Mouse (Mus musculus) embryo, embryonic 11.5 days (tissue): ENCODE results near the gene Timp3.

Experiments used
- DNase-seq: peaks from one replicate; pipeline ENCODE4 v3.0.0-alpha.2; 2012; ENCODE audit warnings: low read depth, low spot score

The Timp3 gene

GRCm38 (mm10) chr10:86297307-86297706 lies 2.9 kb upstream of the Timp3 start:
- DNase-seq: no peak

GRCm38 (mm10) chr10:86298326-86298725 lies 1.8 kb upstream of the Timp3 start:
- no peak for DNase-seq

- DNase-seq: no peak
Observed at GRCm38 (mm10) chr10:86299795-86300194, 377 bp upstream of the Timp3 start.

- DNase-seq: no peak
Observed at GRCm38 (mm10) chr10:86301117-86301490, 932 bp downstream of the Timp3 start.

GRCm38 (mm10) chr10:86301593-86302317 lies 1.6 kb downstream of the Timp3 start:
- no peak for DNase-seq

GRCm38 (mm10) chr10:86302318-86302648 lies 2.1 kb downstream of the Timp3 start:
- DNase-seq: no peak

- DNase-seq: no peak
Observed at GRCm38 (mm10) chr10:86302761-86303494, 2.8 kb downstream of the Timp3 start.

- DNase-seq: no peak
Observed at GRCm38 (mm10) chr10:86303495-86303876, 3.3 kb downstream of the Timp3 start.

GRCm38 (mm10) chr10:86304583-86304982 lies 4.4 kb downstream of the Timp3 start:
- DNase-seq: no peak

- DNase-seq: no peak
Observed at GRCm38 (mm10) chr10:86307235-86307634, 7.1 kb downstream of the Timp3 start.

GRCm38 (mm10) chr10:86310527-86310926 lies 10.4 kb downstream of the Timp3 start:
- DNase-seq: no peak

GRCm38 (mm10) chr10:86312976-86313375 lies 12.8 kb downstream of the Timp3 start:
- no peak for DNase-seq

- no peak for DNase-seq
Observed at GRCm38 (mm10) chr10:86313448-86313847, 13.3 kb downstream of the Timp3 start.

- DNase-seq: no peak
Observed at GRCm38 (mm10) chr10:86315513-86315912, 15.3 kb downstream of the Timp3 start.

- no peak for DNase-seq
Observed at GRCm38 (mm10) chr10:86317633-86318032, 17.5 kb downstream of the Timp3 start.

- DNase-seq: no peak
Observed at GRCm38 (mm10) chr10:86318552-86319140, 18.5 kb downstream of the Timp3 start.

GRCm38 (mm10) chr10:86319526-86319925 lies 19.4 kb downstream of the Timp3 start:
- DNase-seq: no peak

GRCm38 (mm10) chr10:86320204-86320603 lies 20.0 kb downstream of the Timp3 start:
- DNase-seq: no peak

- DNase-seq: no peak
Observed at GRCm38 (mm10) chr10:86321194-86321593, 21.0 kb downstream of the Timp3 start.

GRCm38 (mm10) chr10:86322006-86322405 lies 21.8 kb downstream of the Timp3 start:
- DNase-seq: no peak

GRCm38 (mm10) chr10:86323275-86323994 lies 23.3 kb downstream of the Timp3 start:
- DNase-seq: no peak

- no peak for DNase-seq
Observed at GRCm38 (mm10) chr10:86325272-86325671, 25.1 kb downstream of the Timp3 start.
